Mouse (Mus musculus): Measurements from ENCODE around the gene Klhl40. TPM values are rescaled to one million over a fixed set of nuclear protein-coding genes. Genes with fewer than 3 reads are reported as not detected.

Gene Klhl40
- polyA plus RNA-seq, 2 experiments = 12.4 to 20.8 TPM

DNA sequence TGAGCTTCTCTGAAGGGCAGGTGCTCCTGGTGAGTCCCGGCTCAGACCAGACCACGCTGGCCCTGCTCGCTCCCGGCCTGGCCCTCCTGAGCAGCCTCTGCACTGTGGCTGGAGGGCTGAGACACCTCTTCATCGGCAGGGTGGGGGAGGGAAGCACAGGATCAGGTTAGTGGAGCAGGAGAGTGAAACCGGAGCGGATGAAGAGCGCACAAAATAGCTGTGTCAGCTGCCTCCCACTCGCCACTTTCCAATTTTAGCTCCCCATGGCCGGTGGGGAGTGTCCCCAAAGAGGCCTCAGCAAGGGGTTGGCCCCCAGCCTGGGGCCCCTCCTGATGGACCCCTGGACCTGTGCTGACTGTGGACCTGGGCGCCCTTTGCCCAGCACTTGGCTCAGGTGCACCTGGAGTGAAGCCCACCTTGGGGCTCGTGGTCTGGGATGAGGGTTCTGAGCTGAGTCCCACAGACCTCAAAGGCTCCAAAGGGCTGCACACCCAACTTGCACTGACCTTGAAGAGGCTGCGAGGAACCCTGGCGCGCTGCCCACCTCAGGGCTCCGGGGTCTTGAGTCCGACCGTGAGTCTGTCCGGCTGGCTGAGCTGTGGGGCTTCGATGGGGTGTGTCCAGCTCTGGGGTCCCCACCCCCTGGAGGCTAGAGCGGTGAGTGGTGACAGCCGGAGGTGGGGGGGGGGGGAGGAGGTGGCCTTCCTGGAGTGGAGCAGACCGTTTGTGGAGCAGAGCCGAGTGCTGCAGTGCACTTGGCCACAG, 14.5 kb downstream of the Klhl40 start, which contains the start of gene Hhatl:
Gene Hhatl (minus strand): TSS at position 751 of the 765 bp plus-strand sequence.
- peak; percentile 16 for ATAC-seq (ENCODE audit: low FRiP score, low read depth)
- H3K4me1 ChIP-seq (ENCODE audit: control insufficient read depth, insufficient read depth, low read length) = peaks cover 3% of the 10 kb centered on the region; the same call in 1 of the 2 replicates
- no peaks in the 10 kb centered on the region for H3K9me3 ChIP-seq (ENCODE audit: control insufficient read depth, low read length)
- H3K27ac ChIP-seq (replicated peaks; ENCODE audit: low read depth, low read length) = no peak within 1 kb of the TSS
- H3K9ac ChIP-seq (ENCODE audit: low read depth, low read length, severe bottlenecking) = no peak within 1 kb of the TSS
- no peak within 1 kb of the TSS; the same call in 1 of the 2 replicates for H3K4me2 ChIP-seq (replicated peaks; ENCODE audit: low read depth, low read length, severe bottlenecking)
- H3K4me3 ChIP-seq (replicated peaks; ENCODE audit: low read length) = no peak within 1 kb of the TSS
- DNase-seq (ENCODE audit: low spot score) = no peak
- H3K27me3 ChIP-seq (ENCODE audit: control insufficient read depth, insufficient read depth, low read length) = no peaks in the 10 kb centered on the region
- no peaks in the 10 kb centered on the region for H3K36me3 ChIP-seq (ENCODE audit: control insufficient read depth, insufficient read depth, low read length)
- no peak for TF ChIP-seq POLR2A (IDR thresholded peaks at IDR 0.05; ENCODE audit: borderline replicate concordance, extremely low read depth, insufficient read depth, insufficient read length)
- WGBS = 56% methylated on average over 19 of the region's 24 CpGs

DNA sequence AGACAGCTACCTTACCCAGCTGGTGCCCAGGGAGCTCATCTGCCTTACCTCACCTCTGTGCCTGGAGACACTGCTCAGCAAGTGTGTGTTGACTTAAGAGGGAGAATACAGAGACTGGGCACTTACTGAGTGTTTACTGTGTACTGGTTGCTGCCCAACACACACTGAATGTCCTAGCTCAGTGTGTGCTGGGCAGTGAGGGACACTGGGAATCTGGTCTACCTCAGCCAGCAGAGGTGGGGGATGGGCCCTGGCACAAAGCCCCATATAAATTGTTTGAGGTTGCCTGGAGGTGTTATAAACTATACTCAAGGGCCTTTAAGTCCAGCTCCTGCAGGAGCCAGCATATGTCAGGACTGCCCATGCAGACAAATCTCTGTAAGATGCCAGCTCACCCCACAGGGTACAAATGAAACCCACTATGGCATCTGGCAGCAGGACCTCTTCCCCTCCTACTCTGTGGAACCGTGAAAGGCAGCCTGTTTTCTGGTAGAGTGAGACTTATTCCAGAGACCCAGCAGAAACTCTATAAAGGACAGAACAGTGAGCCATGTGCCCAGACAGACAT, 17.6 kb downstream of the Klhl40 start:
- ATAC-seq (ENCODE audit: low FRiP score, low read depth) (no peak), DNase-seq (ENCODE audit: low spot score) (no peak)
- no peak overlapping the region for H3K4me3 ChIP-seq (replicated peaks; ENCODE audit: low read length)
- 22% methylated on average over 1 of the region's 1 CpGs for WGBS
- peaks cover 3% of the 10 kb centered on the region; the same call in 1 of the 2 replicates for H3K4me1 ChIP-seq (ENCODE audit: control insufficient read depth, insufficient read depth, low read length)
- H3K36me3 ChIP-seq (ENCODE audit: control insufficient read depth, insufficient read depth, low read length) = no peaks in the 10 kb centered on the region
- H3K9me3 ChIP-seq (ENCODE audit: control insufficient read depth, low read length) = no peaks in the 10 kb centered on the region
- H3K27me3 ChIP-seq (ENCODE audit: control insufficient read depth, insufficient read depth, low read length) = no peaks in the 10 kb centered on the region
- no peak overlapping the region for H3K27ac ChIP-seq (replicated peaks; ENCODE audit: low read depth, low read length)
- H3K9ac ChIP-seq (ENCODE audit: low read depth, low read length, severe bottlenecking) = no peak overlapping the region
- H3K4me2 ChIP-seq (replicated peaks; ENCODE audit: low read depth, low read length, severe bottlenecking) = no peak overlapping the region
- TF ChIP-seq POLR2A (IDR thresholded peaks at IDR 0.05; ENCODE audit: borderline replicate concordance, extremely low read depth, insufficient read depth, insufficient read length) = no peak

DNA sequence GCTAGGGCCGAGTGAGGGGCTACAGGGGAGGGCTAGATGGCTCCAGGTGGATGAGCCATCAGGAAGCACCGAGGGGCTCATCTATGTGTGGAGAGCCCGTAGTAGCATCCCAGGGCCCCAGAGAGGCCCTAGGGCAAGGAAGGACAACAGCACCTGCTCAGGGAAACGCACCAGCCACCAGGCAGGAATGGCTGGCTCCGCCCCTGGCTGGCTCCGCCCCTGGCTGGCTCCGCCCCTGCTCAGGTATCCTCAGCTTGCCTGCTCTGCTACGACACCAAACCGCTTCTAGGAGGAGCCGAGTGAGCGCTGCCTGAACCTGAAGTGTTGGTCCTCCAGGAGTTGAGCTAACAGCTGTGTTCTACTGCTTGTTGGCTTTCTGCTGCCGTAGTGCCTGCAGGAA, 20.3 kb downstream of the Klhl40 start:
- TF ChIP-seq POLR2A (IDR thresholded peaks at IDR 0.05; ENCODE audit: borderline replicate concordance, extremely low read depth, insufficient read depth, insufficient read length) = no peak
- H3K4me2 ChIP-seq (replicated peaks; ENCODE audit: low read depth, low read length, severe bottlenecking) = no peak overlapping the region
- H3K27me3 ChIP-seq (ENCODE audit: control insufficient read depth, insufficient read depth, low read length) = no peaks in the 10 kb centered on the region
- WGBS = 12% methylated on average over 12 of the region's 12 CpGs
- no peak overlapping the region for H3K4me3 ChIP-seq (replicated peaks; ENCODE audit: low read length)
- DNase-seq (ENCODE audit: low spot score) (peak; percentile 26), ATAC-seq (ENCODE audit: low FRiP score, low read depth) (no peak)
- H3K9ac ChIP-seq (ENCODE audit: low read depth, low read length, severe bottlenecking) = no peak overlapping the region
- H3K36me3 ChIP-seq (ENCODE audit: control insufficient read depth, insufficient read depth, low read length) = no peaks in the 10 kb centered on the region
- H3K27ac ChIP-seq (replicated peaks; ENCODE audit: low read depth, low read length) = no peak overlapping the region
- peaks cover 3% of the 10 kb centered on the region; the same call in 1 of the 2 replicates for H3K4me1 ChIP-seq (ENCODE audit: control insufficient read depth, insufficient read depth, low read length)
- no peaks in the 10 kb centered on the region for H3K9me3 ChIP-seq (ENCODE audit: control insufficient read depth, low read length)

DNA sequence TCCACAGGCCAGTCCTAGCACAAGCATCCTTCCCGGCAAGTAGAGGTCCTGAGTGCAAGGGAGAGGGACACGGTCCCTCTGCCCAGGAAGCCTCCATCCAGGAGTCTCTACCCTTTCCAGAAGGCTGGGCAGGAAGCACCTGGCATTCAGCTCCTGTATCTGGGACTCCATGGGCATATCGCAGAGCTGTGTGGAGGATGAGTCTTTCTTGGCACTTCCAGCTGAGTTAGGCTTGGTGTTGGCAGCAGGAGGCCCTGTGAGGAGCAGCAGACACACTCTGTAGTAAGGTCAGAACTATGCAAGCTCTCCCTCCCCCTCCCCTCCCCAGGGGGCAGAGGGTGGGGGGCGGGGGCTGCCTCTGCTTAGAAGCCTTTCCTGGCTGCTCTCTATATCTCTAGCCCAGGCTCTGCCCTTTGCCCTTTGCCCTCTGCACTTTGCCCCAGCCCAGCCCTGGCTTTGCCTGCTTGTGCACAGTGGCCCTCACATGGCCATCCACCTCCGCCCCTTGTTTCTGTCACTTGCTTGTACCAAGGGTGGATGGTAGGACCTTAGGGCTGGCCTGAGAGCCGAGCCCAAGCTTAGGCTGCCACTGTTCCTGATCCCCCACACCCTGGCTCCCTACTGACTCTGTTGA, 21.6 kb downstream of the Klhl40 start:
- no peak for ATAC-seq (ENCODE audit: low FRiP score, low read depth)
- H3K4me1 ChIP-seq (ENCODE audit: control insufficient read depth, insufficient read depth, low read length) = peaks cover 3% of the 10 kb centered on the region; the same call in 1 of the 2 replicates
- no peak overlapping the region for H3K9ac ChIP-seq (ENCODE audit: low read depth, low read length, severe bottlenecking)

DNA sequence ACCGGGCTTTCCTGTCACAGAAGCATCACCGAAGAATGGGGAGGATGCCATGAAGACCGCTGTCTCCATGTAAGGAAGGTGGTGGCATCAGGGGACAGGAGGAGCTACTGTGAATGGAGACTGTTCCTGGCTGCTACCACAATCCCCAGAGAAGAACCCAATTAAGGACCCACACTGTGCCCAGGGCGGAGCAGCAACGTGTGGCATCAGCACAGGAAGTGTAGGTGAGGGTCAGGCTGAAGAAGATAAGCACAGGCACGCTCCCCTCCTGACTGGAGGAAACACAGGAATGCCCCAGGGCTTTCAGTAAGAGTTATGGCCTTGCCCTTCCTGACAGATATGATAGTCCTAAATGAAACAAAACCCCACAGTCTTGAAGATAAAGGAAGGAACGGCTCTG, 25.3 kb downstream of the Klhl40 start:
- Histone ChIP-seq H3K27me3 (ENCODE audit: control insufficient read depth, insufficient read depth, low read length) (no peaks in the 10 kb centered on the region), H3K9ac (ENCODE audit: low read depth, low read length, severe bottlenecking) (no peak overlapping the region), H3K27ac (replicated peaks; ENCODE audit: low read depth, low read length) (no peak overlapping the region), H3K4me3 (replicated peaks; ENCODE audit: low read length) (no peak overlapping the region), H3K36me3 (ENCODE audit: control insufficient read depth, insufficient read depth, low read length) (no peaks in the 10 kb centered on the region), H3K9me3 (ENCODE audit: control insufficient read depth, low read length) (no peaks in the 10 kb centered on the region), H3K4me2 (replicated peaks; ENCODE audit: low read depth, low read length, severe bottlenecking) (no peak overlapping the region), H3K4me1 (ENCODE audit: control insufficient read depth, insufficient read depth, low read length) (no peaks in the 10 kb centered on the region)
- ATAC-seq (ENCODE audit: low FRiP score, low read depth) (no peak), DNase-seq (ENCODE audit: low spot score) (no peak)
- no peak for TF ChIP-seq POLR2A (IDR thresholded peaks at IDR 0.05; ENCODE audit: borderline replicate concordance, extremely low read depth, insufficient read depth, insufficient read length)
- 60% methylated on average over 7 of the region's 7 CpGs for WGBS

More for the DNA sequence above, 21.6 kb downstream of the Klhl40 start:
- WGBS = 47% methylated on average over 6 of the region's 6 CpGs
- H3K9me3 ChIP-seq (ENCODE audit: control insufficient read depth, low read length) = no peaks in the 10 kb centered on the region
- H3K27ac ChIP-seq (replicated peaks; ENCODE audit: low read depth, low read length) = no peak overlapping the region
- no peaks in the 10 kb centered on the region for H3K36me3 ChIP-seq (ENCODE audit: control insufficient read depth, insufficient read depth, low read length)
- TF ChIP-seq POLR2A (IDR thresholded peaks at IDR 0.05; ENCODE audit: borderline replicate concordance, extremely low read depth, insufficient read depth, insufficient read length) = no peak
- H3K27me3 ChIP-seq (ENCODE audit: control insufficient read depth, insufficient read depth, low read length) = no peaks in the 10 kb centered on the region
- H3K4me2 ChIP-seq (replicated peaks; ENCODE audit: low read depth, low read length, severe bottlenecking) = no peak overlapping the region
- H3K4me3 ChIP-seq (replicated peaks; ENCODE audit: low read length) = no peak overlapping the region
- DNase-seq (ENCODE audit: low spot score) = no peak
